Mouse (Mus musculus): ENCODE results near the gene Hist4h4.

Gene Hist4h4

GRCm38 (mm10) chr6:136782761-136783160 lies 21.5 kb downstream of the Hist4h4 start:
- DNase-seq (ENCODE audit: low read depth): no peak

- no peak for DNase-seq (ENCODE audit: low read depth)
These were observed 22.1 kb downstream of the Hist4h4 start for GRCm38 (mm10) chr6:136782146-136782545.

- no peak for DNase-seq (ENCODE audit: low read depth)
These were observed 22.7 kb downstream of the Hist4h4 start, which contains the start of gene Gucy2c for GRCm38 (mm10) chr6:136781377-136781986. TSS of gene Gucy2c (minus strand) at chr6:136781765.

- DNase-seq (ENCODE audit: low read depth): no peak
These were observed 27.8 kb downstream of the Hist4h4 start for GRCm38 (mm10) chr6:136776392-136776791.

GRCm38 (mm10) chr6:136769859-136770258 lies 34.4 kb downstream of the Hist4h4 start:
- DNase-seq (ENCODE audit: low read depth): no peak

DNA sequence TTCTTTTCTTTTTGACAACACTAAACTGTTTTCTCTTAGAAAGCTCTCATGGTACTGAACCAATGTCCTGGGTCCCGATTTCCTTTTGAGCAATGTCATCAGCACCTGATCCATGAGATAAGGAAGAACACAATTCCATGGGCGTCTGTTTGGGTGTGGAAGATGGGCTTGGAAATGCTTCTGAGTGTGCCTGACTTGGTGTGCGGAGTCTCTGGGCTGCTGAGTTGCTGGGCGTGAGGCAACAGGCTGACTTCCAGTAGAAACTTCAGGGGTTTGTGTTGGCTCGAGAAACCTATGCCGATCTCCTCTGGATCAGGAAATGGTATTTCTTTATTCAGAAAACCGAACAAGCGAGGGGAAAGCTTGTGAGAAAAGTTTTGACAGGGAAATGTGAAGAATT lies 35.1 kb downstream of the Hist4h4 start:
- DNase-seq (ENCODE audit: low read depth): no peak

DNA sequence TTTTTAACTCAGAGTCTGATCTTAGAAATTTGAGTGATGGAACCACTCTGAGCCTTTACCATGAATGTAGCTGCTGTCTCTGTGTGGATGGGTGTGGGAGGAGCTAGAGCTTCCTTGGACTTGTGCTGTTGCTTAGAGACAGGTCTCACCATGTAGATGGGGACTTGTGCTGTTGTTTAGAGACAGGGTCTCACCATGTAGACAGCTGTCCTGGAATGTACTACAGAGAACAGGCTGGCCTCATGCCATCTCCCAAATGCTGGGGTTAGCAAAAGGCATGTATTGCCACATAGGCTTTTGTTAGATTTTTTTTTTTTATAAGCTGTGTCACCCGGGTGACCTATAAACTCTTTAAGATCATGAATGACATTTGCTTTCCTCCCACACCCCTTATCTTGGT lies 40.3 kb downstream of the Hist4h4 start:
- DNase-seq (ENCODE audit: low read depth): no peak
